Mouse (Mus musculus) limb, embryonic 14.5 days (tissue): ENCODE data around the gene Tns1. TPM values are rescaled to one million over a fixed set of nuclear protein-coding genes. Genes with fewer than 3 reads are reported as not detected.

Source experiments
- ATAC-seq: fragments of 200-750 bp; cut with Nextera tagmentation; 2 replicates; pipeline ENCODE4 v1.8.0; 2017; ENCODE audit warnings: low read depth, moderate number of reproducible peaks, moderate TSS enrichment; ENCODE audit not compliant: low FRiP score
- DNase-seq: peaks from one replicate; pipeline ENCODE4 v3.0.0-alpha.2; 2015; ENCODE audit warnings: low spot score
- H3K27ac ChIP-seq: fragments of 300-500 bp; sonication (generic); replicated peaks from 2 replicates; pipeline ENCODE4 v1.5.1; 2014; ENCODE audit warnings: low read depth, mild to moderate bottlenecking, low read length, moderate library complexity, mixed read lengths
- H3K27me3 ChIP-seq: fragments of 300-500 bp; sonication (generic); 2 replicates; pipeline ENCODE4 v1.6.1; 2014; ENCODE audit warnings: low read length, mixed read lengths; ENCODE audit not compliant: control insufficient read depth, insufficient read depth
- H3K36me3 ChIP-seq: fragments of 300-500 bp; sonication (generic); 2 replicates; pipeline ENCODE4 v1.6.1; 2014; ENCODE audit warnings: mild to moderate bottlenecking, low read length, moderate library complexity, mixed read lengths; ENCODE audit not compliant: control insufficient read depth, insufficient read depth
- H3K4me1 ChIP-seq: fragments of 300-500 bp; sonication (generic); 2 replicates; pipeline ENCODE4 v1.6.1; 2014; ENCODE audit warnings: antibody characterized with exemption, low read length, mixed read lengths; ENCODE audit not compliant: control insufficient read depth, insufficient read depth
- H3K4me2 ChIP-seq: fragments of 300-500 bp; sonication (generic); replicated peaks from 2 replicates; pipeline ENCODE4 v1.6.1; 2014; ENCODE audit warnings: low read depth, mild to moderate bottlenecking, low read length, moderate library complexity; ENCODE audit not compliant: severe bottlenecking
- H3K4me3 ChIP-seq: fragments of 300-500 bp; sonication (generic); replicated peaks from 2 replicates; pipeline ENCODE4 v1.5.1; 2014; ENCODE audit warnings: low read length
- H3K9ac ChIP-seq: fragments of 300-500 bp; sonication (generic); 2 replicates; pipeline ENCODE4 v1.6.1; 2014; ENCODE audit warnings: mild to moderate bottlenecking, low read depth, low read length, moderate library complexity; ENCODE audit not compliant: severe bottlenecking
- H3K9me3 ChIP-seq: fragments of 300-500 bp; sonication (generic); 2 replicates; pipeline ENCODE4 v1.6.1; 2016; ENCODE audit warnings: low read length; ENCODE audit not compliant: control insufficient read depth
- POLR2A ChIP-seq: fragments of 200-500 bp; IDR thresholded peaks from 2 replicates; pipeline ENCODE4 v1.8.0; 2012; ENCODE audit warnings: inconsistent platforms, mild to moderate bottlenecking, moderate library complexity, borderline replicate concordance; ENCODE audit not compliant: insufficient read depth, insufficient read length; ENCODE audit errors: extremely low read depth
- WGBS: fragments of 180-500 bp; shearing (Covaris S2); extraction: QIAGEN DNeasy Blood & Tissue Kit; methylation state at CpG from one replicate; pipeline ENCODE4 v1.1.7; 2014; 5-methylcytosine and 5-hydroxymethylcytosine counted together
- polyA plus RNA-seq, 2 experiments: library from polyadenylated mRNA; depleted of rRNA in 1 of 2; stranded (reverse) in 1 of 2; unstranded in 1 of 2; fragments of >200 nt; fragmentation: Nextera tagmentation in 1 of 2; extraction: Ambion mirVana in 1 of 2; gene quantifications; 2 replicates each; pipeline versions ENCODE4 v1.2.1 to v1.2.3; 2012 to 2014

The Tns1 gene
- polyA plus RNA-seq, 2 experiments = 38.0 to 51.3 TPM

DNA sequence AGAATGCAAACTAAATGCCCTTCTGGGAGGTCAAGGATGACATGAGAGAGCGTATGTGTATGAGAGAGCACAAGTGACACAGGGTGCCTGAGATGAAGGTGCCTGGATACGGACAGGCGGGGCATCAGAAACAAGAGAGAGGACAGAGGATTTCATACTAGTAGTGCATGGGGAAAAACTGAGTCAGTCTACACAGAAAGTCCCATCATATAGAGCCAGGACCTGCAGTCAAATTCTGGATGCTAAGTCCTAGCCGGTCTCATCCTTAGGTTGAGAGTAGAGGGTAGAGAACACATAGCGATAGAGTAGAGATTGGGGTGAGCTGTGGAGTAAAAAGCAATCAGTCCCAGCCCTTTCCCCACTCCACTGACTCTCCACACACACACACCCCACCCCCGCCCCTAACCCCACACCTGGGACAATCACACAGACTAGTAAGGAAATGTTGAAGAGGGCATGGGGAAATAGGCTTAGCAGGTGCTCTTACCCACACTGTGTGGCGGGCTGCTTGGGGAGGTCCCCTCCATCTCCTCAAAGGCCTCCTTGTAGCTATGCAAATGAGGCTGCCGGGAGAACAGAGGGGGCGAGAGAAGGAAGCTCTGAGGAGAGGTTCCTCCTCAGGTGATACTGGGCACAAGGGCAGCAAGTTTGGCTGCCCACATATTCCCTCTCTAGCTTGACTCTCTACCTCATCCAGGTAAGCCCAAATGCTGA, 183.6 kb downstream of the Tns1 start:
- Histone ChIP-seq H3K4me3 (no peak overlapping the region), H3K27ac (no peak overlapping the region), H3K4me2 (no peak overlapping the region), H3K9ac (no peak overlapping the region), H3K9me3 (no peaks in the 10 kb centered on the region), H3K27me3 (no peaks in the 10 kb centered on the region), H3K4me1 (peaks cover 26% of the 10 kb centered on the region), H3K36me3 (peaks cover 33% of the 10 kb centered on the region)
- no peak for TF ChIP-seq POLR2A
- ATAC-seq (no peak), DNase-seq (no peak)
- 82% methylated on average over 9 of the region's 9 CpGs for WGBS

DNA sequence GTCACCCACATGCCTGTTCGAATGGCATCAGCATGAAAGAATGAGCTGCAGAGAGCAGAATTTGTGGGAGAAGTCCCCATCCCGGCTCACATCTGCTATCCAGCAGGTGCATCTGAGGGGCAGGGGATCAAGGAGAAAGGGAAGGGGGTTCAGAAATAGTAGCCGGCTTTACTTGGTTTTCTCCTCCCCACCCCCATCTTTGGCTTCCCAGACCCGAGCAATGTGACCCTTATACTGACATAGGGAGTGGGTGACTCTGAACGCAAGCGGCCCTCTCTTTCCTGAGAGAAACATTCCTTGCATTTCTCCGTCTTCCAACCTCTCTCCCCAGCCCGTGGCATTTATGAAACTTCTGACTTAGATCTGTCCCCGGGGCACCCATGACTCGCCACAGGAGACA, 185.7 kb downstream of the Tns1 start:
- ATAC-seq (no peak), DNase-seq (no peak)
- WGBS = 68% methylated on average over 10 of the region's 10 CpGs
- no peak for TF ChIP-seq POLR2A
- Histone ChIP-seq H3K27me3 (no peaks in the 10 kb centered on the region), H3K4me3 (no peak overlapping the region), H3K36me3 (peaks cover 42% of the 10 kb centered on the region), H3K27ac (no peak overlapping the region), H3K4me1 (peaks cover 18% of the 10 kb centered on the region), H3K9ac (no peak overlapping the region), H3K4me2 (no peak overlapping the region), H3K9me3 (no peaks in the 10 kb centered on the region)

DNA sequence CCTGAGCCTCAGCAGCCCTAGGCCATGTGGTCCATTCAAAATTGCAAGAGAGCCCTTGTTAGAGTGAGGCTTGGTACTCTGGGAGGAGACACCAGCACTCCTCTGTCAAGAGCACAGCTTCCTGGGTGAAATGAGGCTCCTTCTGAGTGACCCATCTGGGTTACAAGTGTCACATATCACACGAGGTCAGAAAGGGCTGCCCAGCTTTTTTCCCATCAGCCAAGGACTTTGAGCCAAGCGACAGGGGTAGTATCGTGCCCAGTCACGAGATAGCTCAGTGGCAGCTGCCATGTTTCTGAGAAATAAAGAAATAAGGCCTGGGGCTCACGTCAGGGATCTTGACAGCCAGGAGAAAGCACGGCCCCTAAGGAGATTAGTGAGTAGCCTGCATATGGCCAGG, 186.4 kb downstream of the Tns1 start:
- H3K36me3 ChIP-seq = peaks cover 44% of the 10 kb centered on the region
- no peak for TF ChIP-seq POLR2A
- no peak overlapping the region for H3K27ac ChIP-seq
- no peak for ATAC-seq
- no peaks in the 10 kb centered on the region for H3K27me3 ChIP-seq
- H3K4me2 ChIP-seq = no peak overlapping the region
- H3K9ac ChIP-seq = no peak overlapping the region
- H3K4me1 ChIP-seq = peaks cover 11% of the 10 kb centered on the region
- H3K4me3 ChIP-seq = no peak overlapping the region
- no peaks in the 10 kb centered on the region for H3K9me3 ChIP-seq
- 77% methylated on average over 6 of the region's 6 CpGs for WGBS
- no peak for DNase-seq

DNA sequence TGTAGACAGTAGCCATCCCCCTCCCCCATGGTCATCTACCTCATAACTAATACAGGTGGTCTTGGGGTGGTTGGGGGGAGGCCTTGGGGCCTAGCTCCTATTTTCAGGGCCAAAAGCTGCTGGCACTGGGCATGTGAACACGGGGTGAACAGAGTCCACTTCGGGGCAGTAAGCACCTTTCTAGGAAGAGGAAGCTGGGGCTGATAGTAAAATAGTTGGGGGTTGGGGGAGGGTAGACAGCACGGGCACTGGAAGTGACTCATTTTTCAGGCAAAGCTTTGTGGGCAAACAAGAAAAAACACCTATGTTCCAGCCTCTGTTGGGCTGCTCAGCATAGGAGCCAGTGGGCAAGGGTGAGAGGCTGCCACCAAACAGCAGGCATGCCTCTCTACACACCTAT, 187.7 kb downstream of the Tns1 start:
- TF ChIP-seq POLR2A = no peak

DNA sequence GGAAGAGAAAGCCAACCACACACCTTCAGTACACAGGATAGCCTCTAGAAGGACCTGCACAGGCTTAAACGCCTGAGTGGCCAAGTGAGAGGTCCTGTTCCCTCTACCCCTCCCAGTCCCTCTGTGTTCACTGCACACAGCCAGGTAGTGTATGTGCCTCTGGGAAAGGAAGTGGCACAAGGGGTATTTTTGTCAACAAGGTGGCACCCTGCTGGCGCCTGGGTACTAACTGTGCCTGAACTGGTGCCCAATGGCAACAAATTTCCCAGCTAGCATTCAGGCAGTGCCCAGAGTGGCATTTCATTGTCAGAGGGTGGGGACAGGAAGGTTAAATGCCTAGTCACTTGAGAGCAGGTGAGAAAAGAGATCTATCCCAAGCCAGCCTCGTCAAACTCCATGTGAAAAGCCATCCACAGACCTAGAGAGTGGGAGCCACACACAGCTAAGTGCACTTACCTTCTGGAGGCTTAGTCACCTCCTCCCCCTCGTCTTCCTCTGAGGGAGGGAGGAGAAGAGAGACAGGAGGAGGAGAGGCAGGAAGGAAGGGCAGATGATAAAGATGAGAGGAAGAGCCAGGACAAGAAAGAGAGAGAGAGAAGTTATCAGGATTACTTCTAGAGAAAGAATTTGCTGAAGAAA, 188.7 kb downstream of the Tns1 start:
- TF ChIP-seq POLR2A = no peak
- H3K4me1 ChIP-seq = no peaks in the 10 kb centered on the region
- no peaks in the 10 kb centered on the region for H3K9me3 ChIP-seq
- H3K27me3 ChIP-seq = no peaks in the 10 kb centered on the region
- no peak overlapping the region for H3K27ac ChIP-seq
- H3K9ac ChIP-seq = no peak overlapping the region
- 69% methylated on average over 4 of the region's 4 CpGs for WGBS
- DNase-seq = no peak
- H3K4me2 ChIP-seq = no peak overlapping the region
- H3K4me3 ChIP-seq = no peak overlapping the region
- no peak for ATAC-seq
- H3K36me3 ChIP-seq = peaks cover 40% of the 10 kb centered on the region

More for the DNA sequence above, 187.7 kb downstream of the Tns1 start:
- Histone ChIP-seq H3K9me3 (no peaks in the 10 kb centered on the region), H3K4me2 (no peak overlapping the region), H3K27me3 (no peaks in the 10 kb centered on the region), H3K9ac (no peak overlapping the region), H3K36me3 (peaks cover 43% of the 10 kb centered on the region), H3K27ac (no peak overlapping the region), H3K4me1 (no peaks in the 10 kb centered on the region; the same call in 1 of the 2 replicates), H3K4me3 (no peak overlapping the region)
- 69% methylated on average over 3 of the region's 3 CpGs for WGBS
- DNase-seq (no peak), ATAC-seq (no peak)
